Mouse (Mus musculus) stomach, postnatal 0 days (tissue): ENCODE results near the gene Rtl3.

Experiments
- CTCF ChIP-seq: IDR thresholded peaks from 2 replicates; pipeline ENCODE4 v1.5.1; 2016; ENCODE audit warnings: antibody characterized with exemption, low read depth, mild to moderate bottlenecking, moderate library complexity
- EP300 ChIP-seq: optimal IDR thresholded peaks from 2 replicates; pipeline ENCODE3; 2016; ENCODE audit warnings: antibody characterized with exemption

- TF ChIP-seq CTCF (no peak), EP300 (no peak)
These were observed 31.9 kb upstream of the Rtl3 start for GRCm38 (mm10) chrX:106872315-106872714.
